11 mouse cellular contexts compared by ENCODE assay signal in genomic region chr1:64374286-64375071, GRCm38 (mm10).
A peak's percentile ranks its signal among the peaks of the same experiment; 100 is the strongest.
DNase-seq lines count a peak whose midpoint lies in the region; ATAC-seq and TF ChIP-seq lines count a peak whose summit lies in the region.
"Had no signal": no experiment of that assay in that cellular context is flagged by ENCODE, and none has a peak within 500 bp of the region (broad histone marks: within the 10 kb centered on the region; RNA-seq: fewer than 3 reads in every experiment).

No protein-coding gene starts in this region.

- no peak overlapping the region for H3K27ac ChIP-seq in forebrain, embryonic 12.5 days

- 40% methylated on average over 13 of the region's 13 CpGs for WGBS in lung, adult 2 months
- WGBS in forebrain, embryonic 12.5 days: 82% methylated on average over 13 of the region's 13 CpGs

- no peak overlapping the region for H3K4me3 ChIP-seq in lung, adult 2 months (replicated peaks; ENCODE audit: extremely low read depth, low read depth, low read length)
- H3K4me3 ChIP-seq in forebrain, embryonic 12.5 days (replicated peaks): no peak overlapping the region

- H3K4me2 ChIP-seq in forebrain, embryonic 12.5 days: no peak overlapping the region

- H3K36me3 ChIP-seq in forebrain, embryonic 12.5 days (replicated peaks): no peaks in the 10 kb centered on the region

- peak; percentile 10 for DNase-seq in gastrocnemius, postnatal 25 days
- no peak for DNase-seq in gastrocnemius, postnatal 10 days
- DNase-seq in NIH3T3 (ENCODE audit: low read depth): peak; percentile 27
- peak; percentile 11 to 14 for DNase-seq in heart, postnatal 14 days
- DNase-seq in lung, adult 2 months: peak; percentile 7
- DNase-seq in thymus, postnatal 36 days: no peak
- DNase-seq: cerebellum, adult 9-11 months; right cerebral cortex, postnatal 25 days had no signal

- no peaks in the 10 kb centered on the region for H3K4me1 ChIP-seq in lung, adult 2 months (ENCODE audit: control insufficient read depth, insufficient read depth, low read length)
- no peaks in the 10 kb centered on the region for H3K4me1 ChIP-seq in forebrain, embryonic 12.5 days

- no peak overlapping the region for H3K9ac ChIP-seq in forebrain, embryonic 12.5 days

- intact Hi-C loops in heart, postnatal 14 days (cut with DNase I): no loop called here

- H3K9me3 ChIP-seq in forebrain, embryonic 12.5 days: peaks cover 5% of the 10 kb centered on the region; the same call in 1 of the 2 replicates

- H3K27me3 ChIP-seq in forebrain, embryonic 12.5 days: no peaks in the 10 kb centered on the region

- ATAC-seq in megakaryocyte-erythroid progenitor cell, adult 5-6 weeks (replicated peaks; ENCODE audit: low FRiP score, low TSS enrichment, poor library complexity, severe bottlenecking): no peak
- no peak for ATAC-seq in forebrain, embryonic 12.5 days (ENCODE audit: low FRiP score)
- ATAC-seq: forebrain, embryonic 16.5 days had no signal

- no peak for TF ChIP-seq POLR2A in lung, adult 2 months (IDR thresholded peaks at IDR 0.05; ENCODE audit: borderline replicate concordance, extremely low read depth, low read depth, low read length)

- TF ChIP-seq CTCF in lung, adult 2 months (IDR thresholded peaks at IDR 0.05; ENCODE audit: insufficient read depth, low read length): no peak

Comparison
In these comparisons a context has a peak if more than half of its experiments do, and no peak if none do; other contexts are left out.
1. DNase-seq: peak in gastrocnemius, postnatal 25 days (single experiment), NIH3T3 (single experiment), heart, postnatal 14 days (2 of 2) and lung, adult 2 months (single experiment); none in gastrocnemius, postnatal 10 days (single experiment) and thymus, postnatal 36 days (0 of 2).